Mouse (Mus musculus) adrenal gland, postnatal 36 days (tissue): ENCODE results near the gene Gm21970. TPM values are rescaled to one million over a fixed set of nuclear protein-coding genes. Genes with fewer than 3 reads are reported as not detected.

ENCODE experiments used
- DNase-seq, 2 experiments: peaks; one replicate each; pipeline ENCODE4 v3.0.0; 2021; ENCODE audit warnings: mixed read lengths in 1 of 2
- long read RNA-seq, 2 experiments: library from polyadenylated mRNA; stranded (forward); transcript quantifications; one replicate each; pipeline ENCODE4 v2.0.0; 2021; ENCODE audit warnings: borderline sequencing depth in 2 of 2
- total RNA-seq, 2 experiments: library from RNA; stranded (reverse); gene quantifications; 2 replicates each; pipeline ENCODE4 v1.2.3; 2021

Gm21970 gene
- not detected for total RNA-seq
- long read RNA-seq, experiment 1, partial matches to known transcripts: 1 of 10 reads
- long read RNA-seq, experiment 1, other reads (novel, unspliced or antisense): 9 of 10 reads
- long read RNA-seq, experiment 2, partial matches to known transcripts: 0 of 1 reads
- long read RNA-seq, experiment 2, other reads (novel, unspliced or antisense): 1 of 1 reads

DNA sequence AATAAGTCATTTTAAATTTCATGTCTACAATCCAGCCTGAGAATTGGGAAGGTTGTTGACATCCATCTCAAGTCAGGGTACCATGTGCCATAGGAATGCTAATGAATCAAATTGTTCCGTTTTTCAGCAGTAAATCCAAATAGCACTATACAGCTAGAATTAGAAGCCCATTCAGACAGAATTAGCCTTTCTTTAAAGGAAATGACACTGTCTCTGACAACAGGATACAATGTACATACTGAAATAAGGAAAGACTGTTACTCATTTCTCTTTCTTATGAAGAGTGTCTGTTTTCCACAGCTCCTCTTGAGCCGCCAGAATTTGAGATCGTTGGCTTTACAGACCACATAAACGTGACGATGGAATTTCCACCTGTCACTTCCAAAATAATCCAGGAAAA lies at the start of gene Gm21970:
TSS of gene Gm21970 (plus strand) at position 301 of the 400 bp plus-strand sequence.
- no peak for DNase-seq

DNA sequence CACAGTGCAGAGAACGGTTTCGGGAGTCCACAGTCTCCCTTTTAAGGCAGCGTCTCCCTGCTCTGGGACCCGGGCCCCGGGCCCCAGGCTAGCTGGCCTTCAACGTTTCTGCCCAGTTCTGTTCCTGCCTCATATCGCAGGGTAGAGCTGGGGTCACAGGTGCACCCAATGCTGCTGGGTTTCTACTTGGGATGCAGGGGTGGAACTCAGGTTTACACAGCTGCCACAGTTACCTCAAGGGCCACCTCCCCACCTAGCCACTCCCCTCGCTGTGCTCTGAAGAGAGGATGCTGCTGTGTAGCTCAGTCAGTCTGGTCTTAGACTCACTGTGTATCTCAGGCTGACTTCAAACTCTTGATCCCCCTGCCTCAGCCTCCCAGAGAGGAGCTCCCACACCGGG lies 45.0 kb upstream of the Gm21970 start:
- no peak for DNase-seq

DNA sequence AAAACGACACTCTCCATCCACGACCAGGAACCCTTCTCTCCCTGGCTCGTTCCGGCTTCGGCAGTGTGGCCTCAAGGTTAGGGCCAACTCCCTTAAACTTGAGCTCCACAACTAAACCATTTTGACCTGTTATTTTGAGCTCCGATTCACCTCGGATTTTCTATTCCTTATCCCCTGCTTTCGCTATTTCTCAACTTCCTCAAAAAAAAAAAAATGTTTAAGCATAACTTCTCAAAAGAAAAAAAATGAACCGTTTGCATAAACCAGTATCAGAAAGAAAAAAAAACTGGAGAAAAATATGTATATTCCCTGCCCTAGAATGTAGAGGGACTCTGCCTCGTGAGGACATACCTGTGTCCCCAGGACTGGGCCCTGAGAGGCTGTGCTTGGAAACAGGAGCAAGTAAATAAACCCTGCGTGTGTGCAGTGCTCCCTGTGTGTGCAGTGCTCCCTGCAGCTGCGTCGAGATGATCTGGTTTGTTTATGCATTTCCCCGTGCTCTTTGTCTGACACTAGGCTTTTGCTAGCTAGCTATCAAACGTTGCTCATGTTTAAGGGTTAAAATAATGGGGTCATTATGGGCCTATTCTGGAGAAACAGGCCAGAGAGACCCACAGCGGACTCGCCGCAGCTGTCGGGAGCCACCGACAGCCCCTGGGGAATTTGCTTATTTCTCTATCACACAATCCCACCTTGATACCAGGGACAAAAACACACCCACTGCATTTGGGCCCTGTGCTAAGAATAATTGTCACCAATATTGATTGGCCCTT lies 43.8 kb upstream of the Gm21970 start:
- no peak for DNase-seq

DNA sequence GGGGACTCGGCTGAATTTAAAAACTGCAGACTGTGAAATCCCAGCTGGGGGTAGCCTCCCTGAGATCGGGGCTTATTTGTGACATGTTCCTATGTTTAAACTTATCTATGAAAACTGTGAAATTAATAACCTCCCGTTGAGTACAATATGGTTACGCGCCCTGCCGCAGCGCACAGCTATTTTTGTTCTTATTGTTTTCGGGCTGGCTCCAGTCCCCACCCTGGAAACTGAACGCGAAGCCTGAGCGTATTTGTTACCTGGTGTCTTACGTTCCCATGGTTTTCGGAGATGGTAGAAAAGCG lies 43.3 kb upstream of the Gm21970 start:
- no peak for DNase-seq

DNA sequence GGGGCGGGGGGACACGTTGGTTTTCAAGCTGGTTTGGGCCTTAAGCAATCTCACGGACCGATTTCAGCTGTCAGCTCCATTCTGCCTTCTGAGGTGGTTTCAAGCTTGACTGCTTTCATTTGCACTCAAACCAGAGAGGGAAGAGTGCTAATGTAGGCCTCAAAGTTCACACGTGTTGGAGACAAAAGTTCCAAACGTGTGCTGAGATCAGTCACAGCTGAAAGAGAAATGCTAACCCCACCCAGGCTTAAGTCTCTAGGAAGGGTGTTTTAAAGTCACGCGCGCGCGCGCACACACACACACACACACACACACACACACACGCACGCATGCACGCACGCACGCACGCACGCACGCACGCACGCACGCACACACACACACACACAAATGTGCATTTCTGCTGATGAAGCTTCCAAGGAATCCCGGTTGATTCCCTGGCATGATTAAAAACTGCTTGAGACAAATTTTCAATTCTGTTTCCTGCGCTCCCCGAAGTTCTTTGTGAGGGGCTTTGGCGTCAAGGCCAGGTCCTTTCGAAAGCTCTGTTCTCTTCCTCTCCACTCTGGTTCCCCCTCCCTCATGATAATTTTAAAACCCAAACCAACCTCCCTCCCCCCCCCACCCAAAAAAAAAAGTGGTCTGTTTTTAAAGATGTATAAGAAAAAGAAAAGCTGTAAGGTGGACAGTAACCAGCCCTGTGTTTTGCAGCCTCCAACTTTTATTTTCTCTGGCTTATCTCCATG lies 42.8 kb upstream of the Gm21970 start:
- DNase-seq: peak in 1 of 2 experiments; percentile 32

DNA sequence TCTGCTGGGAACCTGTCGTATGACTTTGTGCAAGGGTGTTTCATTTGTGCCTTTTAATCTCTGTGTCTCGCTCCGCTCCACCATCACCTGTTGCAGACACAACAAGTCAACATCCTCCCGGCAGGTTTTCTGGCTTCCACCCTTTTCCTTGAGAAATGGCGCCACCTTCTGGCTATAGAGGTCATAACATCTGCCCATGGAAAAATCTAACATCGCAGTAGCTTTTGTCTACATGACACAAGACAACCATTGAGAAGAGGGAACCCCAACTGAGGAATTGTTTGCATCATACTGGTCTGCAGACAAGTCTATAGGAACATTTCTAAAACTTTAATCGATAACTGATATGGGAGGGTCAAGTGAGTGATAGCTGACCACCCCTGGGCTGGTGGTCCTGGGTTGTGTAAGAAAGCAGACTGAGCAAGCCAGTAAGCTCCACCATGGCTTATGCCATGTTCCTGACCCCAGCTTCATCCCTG lies 39.4 kb upstream of the Gm21970 start:
- DNase-seq: peak; percentile 67 to 76

DNA sequence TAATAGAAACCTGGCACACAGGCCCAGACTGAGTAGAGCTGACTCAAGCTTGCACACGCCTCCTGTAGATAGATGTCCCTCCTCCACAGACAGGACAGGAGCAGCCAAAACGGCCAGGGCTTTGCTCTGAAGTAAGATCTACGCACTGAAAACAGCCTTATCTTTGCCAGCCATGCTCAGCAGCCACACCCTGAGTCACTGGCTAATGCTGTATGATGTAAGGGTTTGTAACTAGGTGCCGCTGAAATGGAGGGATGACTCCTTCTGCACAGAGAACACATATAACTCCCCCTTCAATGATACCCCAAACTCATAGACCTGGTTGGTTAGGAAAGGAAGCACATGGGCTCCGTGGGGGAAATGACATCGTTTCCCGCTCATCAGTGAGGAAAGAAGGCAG lies 38.8 kb upstream of the Gm21970 start:
- DNase-seq: peak in 1 of 2 experiments; percentile 64

DNA sequence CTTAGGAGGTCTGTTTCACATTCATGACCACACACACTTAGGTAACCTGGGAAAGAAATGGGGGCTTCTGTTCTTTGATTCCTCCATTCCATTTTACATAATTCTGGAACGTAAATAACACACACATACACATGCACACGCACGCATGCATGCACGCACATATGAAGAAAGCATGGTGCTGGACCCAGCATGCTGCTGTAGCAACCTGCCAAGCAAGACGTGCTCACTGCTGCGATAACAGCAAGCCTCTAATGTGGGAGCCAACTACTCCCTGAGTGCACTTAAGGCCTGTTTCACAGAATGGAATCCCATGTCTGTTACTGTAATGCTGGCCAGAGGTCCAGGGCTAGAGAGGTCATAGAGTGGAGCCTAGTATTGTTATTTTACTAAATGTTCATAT lies 38.3 kb upstream of the Gm21970 start:
- DNase-seq: no peak

DNA sequence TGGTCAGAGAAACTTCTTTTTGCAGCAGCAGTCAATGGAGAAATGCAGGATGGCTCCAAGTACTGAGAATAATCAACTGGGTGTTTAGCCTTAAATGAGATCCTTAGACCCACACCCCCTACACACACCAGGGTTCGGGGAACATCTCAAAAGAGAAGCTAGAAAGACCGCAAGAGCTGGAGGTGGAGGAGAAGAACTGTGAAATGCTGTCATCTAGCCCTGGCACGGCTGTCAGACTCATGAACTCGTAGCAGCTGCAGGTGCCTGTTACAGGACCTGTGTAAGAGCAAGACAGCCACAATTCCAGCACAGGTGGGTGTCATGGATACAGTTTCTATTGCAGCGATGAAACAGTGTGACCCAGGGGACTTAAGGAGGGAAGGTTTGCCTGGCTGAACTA lies 37.9 kb upstream of the Gm21970 start:
- no peak for DNase-seq

DNA sequence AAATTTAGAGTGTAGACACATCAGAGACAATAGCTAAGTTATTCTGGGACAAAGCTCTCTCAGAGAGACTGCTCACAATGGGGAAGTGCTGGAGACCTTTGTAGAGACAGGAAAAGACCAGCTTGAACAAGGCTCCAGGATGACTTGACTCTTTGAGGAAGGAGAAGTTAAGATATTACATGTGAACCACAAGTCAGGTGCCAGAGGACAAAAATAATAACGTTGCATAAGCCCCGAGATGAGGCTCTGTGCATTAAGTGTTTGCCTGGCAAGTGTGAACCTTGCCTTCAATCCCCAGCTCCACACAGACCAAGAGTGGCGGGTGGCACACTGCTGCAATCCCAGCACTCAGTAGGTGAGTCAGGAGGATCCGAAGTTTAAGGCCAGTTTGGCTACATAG lies 36.9 kb upstream of the Gm21970 start:
- DNase-seq: no peak

DNA sequence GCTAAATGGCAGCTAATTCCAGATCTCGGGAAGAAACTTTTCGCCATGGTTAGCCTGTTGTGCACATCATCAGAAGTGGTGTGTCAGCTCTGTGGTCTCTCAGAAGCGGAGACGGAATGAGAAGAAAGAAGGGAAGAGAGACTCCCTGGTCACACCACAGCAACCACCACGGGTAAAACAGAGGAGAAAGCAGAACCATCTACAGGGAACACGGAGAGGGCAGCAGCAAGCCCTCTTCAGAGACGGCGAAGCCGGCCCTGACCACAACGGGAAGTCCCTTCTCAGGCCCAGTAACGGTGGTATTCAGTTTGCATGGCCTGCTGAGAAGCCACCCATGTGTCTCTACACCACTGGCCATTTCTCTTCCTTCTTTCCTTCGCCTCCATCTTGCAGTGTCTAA lies 36.4 kb upstream of the Gm21970 start:
- no peak for DNase-seq

DNA sequence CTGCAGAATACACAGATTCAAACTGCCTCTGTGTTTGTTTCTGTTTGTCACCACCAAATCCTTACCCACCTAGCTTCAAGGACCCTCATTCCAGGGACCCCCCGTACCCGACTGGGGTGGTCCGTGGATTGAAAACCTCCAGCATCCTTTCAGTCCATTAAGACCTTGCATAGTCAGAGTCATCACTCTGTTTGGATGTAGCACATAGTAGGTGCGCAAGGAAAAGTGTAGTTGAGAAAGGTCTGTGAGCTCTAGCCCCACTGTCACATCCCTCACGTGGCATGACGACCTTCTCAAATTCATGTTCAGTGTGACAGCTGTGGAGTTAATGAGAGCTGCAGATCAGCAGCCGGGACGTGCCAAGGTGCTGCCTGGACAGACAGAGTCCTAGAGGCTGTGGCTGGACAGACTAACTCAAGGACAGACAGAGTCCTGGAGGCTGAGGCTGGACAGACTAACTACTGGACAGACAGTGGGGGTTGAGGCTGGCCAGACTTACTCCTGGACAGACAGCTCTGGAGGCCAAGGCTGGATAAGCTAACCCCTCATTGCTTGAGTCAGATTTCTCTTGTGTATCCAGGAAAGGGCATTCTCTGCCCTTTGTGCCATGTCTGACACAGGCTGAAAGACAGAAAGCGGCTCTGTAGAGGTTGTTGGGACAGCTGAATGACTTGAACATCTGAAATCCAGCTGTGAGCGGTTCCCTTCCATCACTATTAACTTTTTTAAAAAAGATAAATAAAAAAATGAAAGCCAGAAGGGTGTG lies 34.6 kb upstream of the Gm21970 start:
- peak; percentile 57 to 65 for DNase-seq

DNA sequence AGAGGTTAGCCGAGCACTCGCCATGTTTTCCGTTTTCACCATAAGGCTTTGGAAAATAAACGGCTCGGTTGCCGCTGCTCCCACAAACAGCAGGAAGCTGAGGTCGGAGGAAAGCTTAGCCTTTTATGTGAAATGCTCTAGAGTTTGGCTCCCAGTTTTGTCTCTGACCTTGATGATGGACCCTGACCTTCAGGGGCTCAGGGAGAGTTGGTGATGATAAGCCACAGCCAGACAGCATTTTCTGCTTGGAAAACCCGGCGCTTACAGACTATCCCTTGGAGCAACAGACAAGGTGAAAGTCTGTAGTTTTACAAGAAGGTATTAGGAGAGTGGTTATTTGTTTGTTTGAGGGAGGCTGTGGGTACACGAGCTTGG lies 34.0 kb upstream of the Gm21970 start:
- peak; percentile 75 to 80 for DNase-seq

DNA sequence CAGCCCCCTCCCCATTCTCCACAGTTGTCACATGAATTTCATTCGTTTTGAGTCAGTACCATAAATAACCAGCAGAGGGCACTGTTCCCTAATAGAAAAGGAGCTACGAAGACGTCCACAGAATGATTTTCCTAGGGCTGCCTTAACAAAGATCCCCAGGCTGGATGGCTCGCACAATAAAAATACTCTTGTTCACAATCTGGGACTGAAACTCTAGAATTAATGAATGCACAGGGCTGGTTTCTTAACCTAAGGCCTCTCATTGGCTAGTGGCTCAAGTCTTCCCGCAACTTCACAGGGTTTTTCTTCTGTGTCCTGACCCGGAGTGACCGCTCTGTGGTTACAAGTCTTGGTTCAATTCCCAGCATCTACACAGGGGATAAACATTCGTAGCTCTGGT lies 33.0 kb upstream of the Gm21970 start:
- DNase-seq: peak in 1 of 2 experiments; percentile 65

DNA sequence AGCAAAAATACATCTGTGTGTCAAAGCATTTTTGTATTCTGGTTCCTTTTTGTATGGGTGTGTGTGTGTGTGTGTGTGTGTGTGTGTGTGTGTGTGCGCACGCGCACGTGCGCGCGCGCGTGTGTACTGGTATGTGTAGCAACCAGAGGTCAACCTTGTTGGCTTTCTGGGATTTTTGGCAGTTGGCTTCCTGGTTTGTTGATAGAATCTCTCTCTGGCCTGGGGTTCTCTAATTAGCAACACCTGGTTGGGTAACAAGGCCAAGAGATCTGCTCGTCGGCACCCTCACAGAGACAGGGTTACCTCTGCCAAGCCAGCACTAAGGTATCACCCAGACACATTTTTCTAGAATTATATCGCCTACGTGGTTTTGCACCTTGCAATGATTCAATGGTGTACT lies 32.0 kb upstream of the Gm21970 start:
- DNase-seq: no peak

DNA sequence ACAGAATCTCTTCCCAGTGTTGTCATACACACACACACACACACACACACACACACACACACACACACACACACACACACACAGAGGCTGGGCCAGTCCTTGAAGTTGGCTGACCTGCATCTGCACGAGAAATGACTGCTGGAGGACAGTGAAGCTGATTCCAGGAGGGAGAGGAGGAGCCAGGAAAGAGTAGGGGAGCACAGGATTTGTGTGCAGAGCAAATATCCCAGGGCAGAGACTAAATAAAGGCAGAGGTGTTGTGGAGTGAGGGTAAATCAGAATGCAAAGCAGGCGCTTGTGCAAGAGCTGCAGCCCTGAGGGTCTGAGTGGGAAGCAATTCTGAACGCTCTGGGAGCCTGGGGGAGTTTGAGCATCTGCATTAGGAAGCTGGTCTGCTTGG lies 31.4 kb upstream of the Gm21970 start:
- DNase-seq: no peak

DNA sequence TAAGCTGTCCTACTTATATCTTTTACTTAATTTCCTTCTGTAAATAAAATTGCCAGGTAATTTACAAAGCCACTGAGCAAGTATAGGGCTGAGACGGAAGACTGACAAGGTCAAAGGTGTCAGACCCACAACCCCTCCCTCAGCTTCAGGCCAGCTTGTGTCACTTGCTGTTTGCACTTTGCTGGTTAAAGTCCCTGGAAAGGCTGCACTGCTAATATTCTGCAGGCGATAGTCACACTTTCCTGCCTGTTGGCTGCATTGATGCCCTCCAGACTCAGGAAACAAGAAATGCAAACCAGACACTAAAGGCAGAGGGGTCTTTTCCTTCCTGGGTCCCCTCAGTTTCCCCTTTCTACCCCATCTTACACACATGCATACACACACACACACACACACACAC lies 29.5 kb upstream of the Gm21970 start:
- DNase-seq: no peak

DNA sequence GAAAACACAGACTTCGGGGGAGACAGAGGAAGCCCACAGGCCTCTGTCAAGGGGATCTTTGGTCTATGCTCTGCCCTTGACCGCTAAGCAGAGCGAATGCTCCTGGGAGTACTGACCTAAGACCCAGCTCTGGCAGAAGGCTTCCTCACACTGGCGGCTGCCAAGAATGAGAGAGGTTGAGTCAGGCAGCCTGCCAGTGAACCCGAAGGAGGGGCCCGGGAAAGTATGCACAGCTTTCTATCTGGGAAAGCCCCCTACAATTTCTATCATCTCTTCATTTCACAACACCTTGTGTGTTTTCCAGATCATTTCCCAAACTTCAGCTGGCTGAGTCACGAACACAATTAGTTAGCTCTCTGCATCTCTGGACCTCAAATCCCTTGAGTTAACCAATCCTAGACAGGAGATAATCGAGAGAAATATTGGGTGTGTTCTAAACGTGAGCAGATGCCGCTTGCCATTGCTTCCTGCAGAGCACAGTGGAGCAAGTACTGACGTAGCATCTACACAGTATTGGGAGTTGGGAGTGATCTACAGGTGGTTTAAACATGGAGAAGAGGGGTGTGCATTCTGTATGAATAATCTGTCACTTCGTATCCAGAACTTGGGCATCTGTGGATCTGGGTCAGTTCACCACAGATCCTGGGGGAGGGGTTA lies 28.8 kb upstream of the Gm21970 start:
- peak; percentile 70 to 85 for DNase-seq

DNA sequence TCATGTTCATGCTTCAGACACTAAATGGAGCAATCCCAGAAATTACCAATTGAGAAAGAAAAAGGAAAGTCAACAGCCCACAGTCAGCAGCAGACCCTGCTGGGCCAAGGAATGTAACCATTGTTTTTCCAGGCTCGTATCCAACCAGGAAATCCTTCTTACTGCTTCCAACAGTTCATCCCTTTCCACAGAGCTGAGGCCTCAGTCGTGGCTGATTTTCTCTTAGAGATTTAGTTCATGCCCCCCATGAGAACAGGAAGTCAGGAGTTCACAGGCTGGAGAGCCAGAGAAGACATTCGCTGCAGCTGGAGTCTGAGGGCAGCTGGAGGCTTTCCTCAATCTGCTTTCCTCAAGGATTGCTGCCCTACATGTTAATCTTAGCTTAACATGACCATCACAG lies 28.0 kb upstream of the Gm21970 start:
- DNase-seq: no peak

DNA sequence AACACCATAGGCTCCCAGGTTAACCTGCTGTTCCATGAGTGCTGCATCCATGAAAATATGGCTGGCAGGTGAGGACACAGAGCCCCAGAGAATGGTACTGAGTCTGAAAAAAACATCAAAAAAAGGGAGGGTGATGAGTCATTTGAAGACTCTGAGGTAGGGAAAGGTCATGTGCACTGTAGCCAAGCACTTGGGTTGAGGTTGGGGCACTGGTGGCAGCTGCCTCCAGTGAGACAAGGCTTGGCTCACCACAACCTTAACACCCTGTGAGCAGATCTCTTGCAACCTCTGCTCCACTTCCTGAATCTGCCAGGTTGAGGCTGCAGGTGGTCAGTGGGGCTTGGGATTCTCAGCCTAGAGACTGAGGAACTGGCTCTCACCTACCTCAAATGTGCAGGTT lies 25.0 kb upstream of the Gm21970 start:
- no peak for DNase-seq

DNA sequence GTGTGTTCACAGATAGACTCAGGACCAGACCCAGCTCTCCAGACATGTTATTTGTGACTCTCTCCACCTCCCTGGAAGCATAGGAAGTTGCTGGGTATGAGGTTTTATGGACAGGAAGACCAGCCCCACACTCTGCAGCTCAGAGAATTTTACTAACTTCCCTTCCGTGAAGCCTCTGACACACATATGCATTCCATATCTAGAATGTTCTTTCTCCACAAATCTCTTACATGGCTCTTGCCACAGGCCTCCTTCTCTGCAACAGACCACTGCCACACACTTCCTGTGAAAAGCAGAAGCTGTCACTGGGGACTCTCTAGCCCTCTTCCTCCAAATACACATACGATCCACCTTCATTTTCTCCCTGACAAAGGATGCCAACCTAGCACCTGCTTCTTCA lies 24.5 kb upstream of the Gm21970 start:
- no peak for DNase-seq
